Mouse (Mus musculus) hindbrain, postnatal 0 days (tissue): ENCODE data around the gene 2410137M14Rik. TPM values are rescaled to one million over a fixed set of nuclear protein-coding genes. Genes with fewer than 3 reads are reported as not detected.

Experiments
- ATAC-seq: fragments of 200-750 bp; cut with Nextera tagmentation; 2 replicates; pipeline ENCODE4 v1.8.0; 2017; ENCODE audit warnings: mild to moderate bottlenecking, moderate TSS enrichment, moderate library complexity
- DNase-seq: peaks from one replicate; pipeline ENCODE4 v3.0.0-alpha.2; 2015; ENCODE audit warnings: low spot score
- H3K27ac ChIP-seq: fragments of 300-500 bp; sonication (generic); 2 replicates; pipeline ENCODE4 v1.5.1; 2014; ENCODE audit warnings: mild to moderate bottlenecking
- H3K27me3 ChIP-seq: fragments of 300-500 bp; sonication (generic); 2 replicates; pipeline ENCODE4 v1.6.1; 2014; ENCODE audit warnings: low read length, mixed read lengths; ENCODE audit not compliant: insufficient read depth
- H3K36me3 ChIP-seq: fragments of 300-500 bp; sonication (generic); 2 replicates; pipeline ENCODE4 v1.6.1; 2014; ENCODE audit warnings: low read length, mixed read lengths; ENCODE audit not compliant: insufficient read depth
- H3K4me1 ChIP-seq: fragments of 300-500 bp; sonication (generic); 2 replicates; pipeline ENCODE4 v1.6.1; 2014; ENCODE audit warnings: antibody characterized with exemption, low read length, mixed read lengths; ENCODE audit not compliant: insufficient read depth
- H3K4me2 ChIP-seq: fragments of 300-500 bp; sonication (generic); 2 replicates; pipeline ENCODE4 v1.6.1; 2014; ENCODE audit warnings: low read depth, mild to moderate bottlenecking, low read length, moderate library complexity, mixed read lengths
- H3K4me3 ChIP-seq: fragments of 300-500 bp; sonication (generic); 2 replicates; pipeline ENCODE4 v1.5.1; 2014; ENCODE audit warnings: low read length
- H3K9ac ChIP-seq: fragments of 300-500 bp; sonication (generic); replicated peaks from 2 replicates; pipeline ENCODE4 v1.6.1; 2014; ENCODE audit warnings: mild to moderate bottlenecking, low read length, moderate library complexity, mixed read lengths
- H3K9me3 ChIP-seq: fragments of 300-500 bp; sonication (generic); 2 replicates; pipeline ENCODE4 v1.6.1; 2016; ENCODE audit warnings: low read length, mixed read lengths
- CTCF ChIP-seq: IDR thresholded peaks from 2 replicates; pipeline ENCODE4 v1.5.1; 2016; ENCODE audit warnings: antibody characterized with exemption, control low read depth, low read depth
- WGBS: fragments of 180-500 bp; shearing (Covaris S2); extraction: QIAGEN DNeasy Blood & Tissue Kit; methylation state at CpG from one replicate; pipeline ENCODE4 v1.1.7; 2014; 5-methylcytosine and 5-hydroxymethylcytosine counted together
- polyA plus RNA-seq: library from polyadenylated mRNA; unstranded; fragments of >200 nt; fragmentation: Nextera tagmentation; extraction: Ambion mirVana; gene quantifications from 2 replicates; pipeline ENCODE4 v1.2.1, GENCODE M21; 2015
- total RNA-seq: library from RNA; depleted of rRNA; stranded (reverse); fragments of >200 nt; gene quantifications from 2 replicates; pipeline ENCODE4 v1.2.3, GENCODE M21; 2014

Gene 2410137M14Rik
- total and polyA plus RNA-seq, 2 experiments from 2014 or later: 0.23 TPM; not detected in 1

DNA sequence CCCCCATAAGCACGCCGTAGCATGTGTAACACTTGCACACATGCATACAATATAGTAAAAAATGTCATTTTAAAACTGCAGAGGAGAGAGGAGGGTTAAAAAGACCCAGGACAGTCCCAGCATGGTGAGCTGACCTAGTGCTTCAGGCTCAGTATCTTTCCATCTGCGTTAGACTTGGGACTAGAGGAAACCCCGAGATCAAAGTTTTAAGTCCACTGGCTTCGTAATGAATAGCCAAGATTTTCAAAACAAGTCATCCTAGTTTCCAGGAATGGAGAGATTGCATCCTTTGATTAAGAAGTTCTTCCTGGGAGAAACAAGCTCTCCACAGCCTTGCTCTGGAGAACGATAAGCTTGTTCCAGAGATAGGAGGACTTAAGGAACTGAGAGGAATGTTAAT is 27.1 kb upstream of the 2410137M14Rik start:
- Histone ChIP-seq H3K9ac (no peak overlapping the region), H3K27me3 (no peaks in the 10 kb centered on the region), H3K4me1 (no peaks in the 10 kb centered on the region), H3K4me3 (no peak overlapping the region), H3K9me3 (no peaks in the 10 kb centered on the region), H3K36me3 (peaks cover 19% of the 10 kb centered on the region; the same call in 1 of the 2 replicates), H3K4me2 (no peak overlapping the region), H3K27ac (no peak overlapping the region)
- TF ChIP-seq CTCF: no peak
- DNase-seq (no peak), ATAC-seq (no peak)
- 93% methylated on average over 6 of the region's 6 CpGs for WGBS

DNA sequence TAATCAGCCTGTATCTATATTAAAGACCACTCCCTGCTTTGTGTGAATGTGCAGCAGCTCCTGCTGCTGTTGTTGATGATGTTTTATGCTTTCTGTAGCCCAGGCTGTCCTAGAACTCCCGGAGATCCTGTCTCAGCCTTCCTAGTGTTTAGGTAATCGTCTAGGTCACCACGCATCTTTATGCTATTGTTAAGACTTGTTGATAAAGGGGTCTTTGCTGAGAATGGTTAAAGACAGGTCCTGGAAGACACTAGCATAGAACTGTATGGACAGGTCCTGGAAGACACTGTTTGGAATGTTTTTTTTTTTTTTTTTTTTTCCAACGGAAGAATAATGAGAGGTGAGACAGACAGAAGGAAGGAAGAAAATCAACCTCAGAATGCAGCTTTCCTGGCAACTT is 22.3 kb upstream of the 2410137M14Rik start:
- no peaks in the 10 kb centered on the region for H3K9me3 ChIP-seq
- H3K9ac ChIP-seq: peak overlapping the region; percentile 85
- no peaks in the 10 kb centered on the region for H3K27me3 ChIP-seq
- DNase-seq: peak; percentile 53
- no peak for ATAC-seq
- H3K4me1 ChIP-seq: no peaks in the 10 kb centered on the region
- H3K36me3 ChIP-seq: no peaks in the 10 kb centered on the region
- 29% methylated on average over 4 of the region's 4 CpGs for WGBS
- peak overlapping the region; percentile 58 for H3K4me3 ChIP-seq
- H3K4me2 ChIP-seq: peak overlapping the region; percentile 64
- H3K27ac ChIP-seq: peak overlapping the region; percentile 90
- no peak for TF ChIP-seq CTCF

DNA sequence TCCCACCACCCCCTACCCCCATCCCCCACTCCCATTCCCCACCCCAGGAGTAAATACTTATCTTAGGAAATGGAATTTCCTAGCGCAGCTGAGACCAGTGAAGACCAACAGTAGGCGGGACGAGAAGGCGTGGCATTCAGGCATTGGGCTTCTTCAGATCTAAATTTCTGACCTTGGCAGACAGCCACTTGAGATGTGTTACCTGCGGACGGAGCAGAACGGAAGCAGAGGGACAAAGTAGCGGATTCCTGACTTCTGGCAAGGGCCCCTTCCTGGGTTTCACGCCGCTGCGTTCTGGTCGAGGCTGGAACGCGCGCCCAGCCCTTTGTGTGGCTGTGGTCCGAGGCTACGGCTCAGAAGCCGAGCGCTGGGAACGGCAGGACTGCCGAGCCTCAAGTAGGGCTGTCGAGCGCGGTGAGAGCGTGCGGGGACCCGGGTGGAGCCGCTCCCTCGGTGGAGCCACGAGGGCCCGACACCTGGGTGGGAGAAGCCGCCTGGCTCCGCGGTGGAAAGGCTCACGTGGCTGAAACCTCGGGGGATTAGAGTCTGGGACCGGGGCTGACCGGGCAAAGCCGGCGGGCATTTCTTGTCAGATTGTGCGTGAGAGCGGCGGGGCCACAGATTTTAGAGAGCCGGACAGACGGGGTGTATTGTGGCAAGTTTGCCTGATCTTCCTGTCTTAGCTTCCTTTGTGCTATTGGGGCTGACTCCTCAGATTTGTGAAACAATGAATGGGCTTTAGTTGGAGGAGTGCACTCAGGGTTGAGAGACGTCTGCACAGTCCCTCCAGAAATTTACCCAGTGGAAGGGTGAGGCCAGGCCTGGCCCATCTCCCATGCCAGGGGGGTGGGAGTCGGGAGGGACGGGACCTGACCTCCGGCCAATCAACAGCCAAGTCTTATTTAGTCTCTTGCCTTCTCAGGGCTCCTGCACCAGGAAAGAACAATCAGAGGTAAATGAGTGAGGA is 21.6 kb upstream of the 2410137M14Rik start:
- peak overlapping the region; percentile 58 for H3K4me3 ChIP-seq
- H3K9ac ChIP-seq: peak overlapping the region; percentile 85
- ATAC-seq (peak; percentile 91), DNase-seq (peak; percentile 93)
- peak overlapping the region; percentile 90 for H3K27ac ChIP-seq
- TF ChIP-seq CTCF: no peak
- no peaks in the 10 kb centered on the region for H3K4me1 ChIP-seq
- H3K9me3 ChIP-seq: no peaks in the 10 kb centered on the region
- under 1% methylated on average over 49 of the region's 49 CpGs for WGBS
- no peaks in the 10 kb centered on the region for H3K27me3 ChIP-seq
- H3K4me2 ChIP-seq: peak overlapping the region; percentile 64
- no peaks in the 10 kb centered on the region for H3K36me3 ChIP-seq

DNA sequence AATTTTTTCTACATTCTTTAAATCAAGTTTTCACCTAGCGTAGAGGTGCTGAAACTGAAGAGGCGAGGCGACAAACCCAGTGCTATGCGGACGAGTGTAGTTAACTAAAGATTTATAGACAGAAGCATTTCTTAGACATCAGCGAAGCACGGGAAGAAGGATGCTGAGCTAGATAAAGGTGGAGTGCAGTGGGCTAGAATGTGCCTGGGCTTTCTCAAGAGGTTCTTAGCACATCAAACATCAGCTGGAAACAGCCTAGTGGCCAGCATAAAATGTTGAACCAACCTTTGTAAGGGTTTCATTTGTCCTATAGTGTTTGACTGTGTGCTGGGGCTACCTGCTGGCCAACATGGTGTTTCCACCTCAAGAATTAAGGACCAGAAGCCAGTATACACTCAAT is 19.8 kb upstream of the 2410137M14Rik start, which contains the start of gene Zfp57:
TSS of gene Zfp57 (plus strand) at position 301 of the 400 bp plus-strand sequence.
- Histone ChIP-seq H3K4me2 (peak within 1 kb of the TSS; percentile 64), H3K36me3 (no peaks in the 10 kb centered on the region), H3K27me3 (no peaks in the 10 kb centered on the region), H3K27ac (no peak within 1 kb of the TSS), H3K4me3 (no peak within 1 kb of the TSS), H3K9ac (no peak within 1 kb of the TSS), H3K4me1 (no peaks in the 10 kb centered on the region), H3K9me3 (no peaks in the 10 kb centered on the region)
- 95% methylated on average over 7 of the region's 7 CpGs for WGBS
- no peak for TF ChIP-seq CTCF
- ATAC-seq: no peak
- no peak for DNase-seq

DNA sequence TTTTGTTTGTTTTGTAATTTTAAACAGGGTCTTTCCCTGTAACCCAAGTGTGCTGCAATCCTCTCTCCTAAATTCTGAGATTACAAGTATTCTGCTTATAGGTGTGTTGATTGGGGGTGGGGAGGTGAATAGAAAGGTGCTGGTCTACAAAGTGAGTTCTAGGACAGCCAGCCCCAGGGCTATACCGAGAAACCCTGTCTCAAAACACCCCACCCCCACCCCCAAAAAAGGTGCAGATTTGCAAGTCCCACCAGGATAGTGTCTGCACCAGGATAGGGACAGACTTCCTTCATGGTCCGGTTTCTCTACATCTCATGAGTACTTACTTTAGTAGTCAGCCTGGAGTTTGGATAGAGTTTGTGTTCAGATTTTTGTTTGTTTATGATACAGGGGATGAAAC is 17.4 kb upstream of the 2410137M14Rik start:
- Histone ChIP-seq H3K27me3 (no peaks in the 10 kb centered on the region), H3K4me1 (no peaks in the 10 kb centered on the region), H3K4me3 (no peak overlapping the region), H3K4me2 (no peak overlapping the region), H3K27ac (no peak overlapping the region), H3K9me3 (no peaks in the 10 kb centered on the region), H3K9ac (no peak overlapping the region), H3K36me3 (no peaks in the 10 kb centered on the region)
- ATAC-seq (no peak), DNase-seq (no peak)
- WGBS: 83% methylated on average over 2 of the region's 2 CpGs
- no peak for TF ChIP-seq CTCF

DNA sequence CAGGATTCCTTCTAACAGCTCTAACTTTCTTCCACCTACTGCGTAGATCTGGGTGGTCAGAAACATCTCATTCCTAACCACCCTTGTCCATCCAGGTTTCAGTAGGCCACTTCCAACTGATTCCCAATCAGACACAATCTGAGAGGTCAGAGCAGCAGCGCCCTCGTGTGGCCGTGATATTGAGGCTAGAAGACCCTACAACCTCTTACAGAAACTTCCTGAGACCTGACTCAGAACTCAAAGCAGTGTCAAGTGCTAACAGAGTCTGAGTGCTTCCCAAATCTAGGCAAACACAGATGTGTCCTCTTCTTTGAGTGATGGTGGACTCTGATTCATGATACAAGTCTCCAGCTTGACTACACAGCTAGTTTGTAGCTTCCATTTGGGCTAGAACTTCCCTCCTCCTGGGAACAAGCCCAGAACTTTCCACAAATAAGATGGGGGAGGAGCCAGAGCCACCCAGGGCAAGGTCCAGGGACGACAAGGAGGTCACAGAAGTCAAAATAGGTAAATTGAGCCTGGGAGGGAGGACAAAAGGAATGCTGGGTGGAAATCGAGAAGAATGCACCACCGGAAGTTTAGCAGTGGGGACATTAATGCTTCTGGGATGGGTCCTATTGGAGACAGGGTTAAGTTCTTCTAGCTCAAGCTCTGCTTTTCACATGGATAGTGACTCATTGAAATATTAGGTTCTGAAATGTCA is 16.1 kb upstream of the 2410137M14Rik start:
- H3K4me1 ChIP-seq: no peaks in the 10 kb centered on the region
- 28% methylated on average over 7 of the region's 7 CpGs for WGBS
- no peaks in the 10 kb centered on the region for H3K9me3 ChIP-seq
- no peak overlapping the region for H3K4me3 ChIP-seq
- H3K4me2 ChIP-seq: no peak overlapping the region
- ATAC-seq (peak; percentile 73; the same call in 1 of the 2 replicates), DNase-seq (peak; percentile 86)
- H3K9ac ChIP-seq: no peak overlapping the region
- peak; percentile 82 for TF ChIP-seq CTCF
- H3K27ac ChIP-seq: no peak overlapping the region
- no peaks in the 10 kb centered on the region for H3K36me3 ChIP-seq
- no peaks in the 10 kb centered on the region for H3K27me3 ChIP-seq
